Mouse (Mus musculus): ENCODE data around the gene Nfic.

Gene Nfic

DNA sequence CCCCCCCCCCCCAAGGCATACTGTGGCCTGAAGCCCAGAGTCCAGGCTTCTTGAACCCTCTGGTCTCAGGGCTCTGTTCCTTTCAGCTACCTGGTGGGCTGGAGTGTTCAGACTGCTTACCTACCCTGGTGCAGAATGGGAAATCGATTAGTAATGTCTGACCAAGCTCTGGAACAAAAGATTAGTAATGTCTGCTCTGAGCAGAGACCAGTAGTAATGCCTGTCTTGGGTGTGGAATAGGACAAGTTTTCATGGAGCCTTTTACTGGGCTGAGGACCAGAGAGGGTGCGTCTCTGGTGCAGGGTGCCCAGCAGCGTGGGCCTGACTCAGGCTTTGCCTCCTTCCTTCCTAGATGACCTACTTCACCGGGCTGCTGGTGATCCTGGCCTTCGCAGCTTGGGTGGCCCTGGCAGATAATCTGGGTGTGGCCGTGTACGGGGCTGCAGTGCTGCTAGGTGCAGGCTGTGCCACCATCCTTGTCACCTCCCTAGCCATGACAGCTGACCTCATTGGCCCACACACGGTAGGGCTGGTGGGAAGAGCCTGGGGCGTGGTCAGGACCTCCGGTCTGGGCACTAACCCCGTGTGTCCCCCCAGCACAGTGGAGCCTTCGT, 93.0 kb downstream of the Nfic start:
- no peak for DNase-seq (ENCODE audit: extremely low spot score, low spot score)

DNA sequence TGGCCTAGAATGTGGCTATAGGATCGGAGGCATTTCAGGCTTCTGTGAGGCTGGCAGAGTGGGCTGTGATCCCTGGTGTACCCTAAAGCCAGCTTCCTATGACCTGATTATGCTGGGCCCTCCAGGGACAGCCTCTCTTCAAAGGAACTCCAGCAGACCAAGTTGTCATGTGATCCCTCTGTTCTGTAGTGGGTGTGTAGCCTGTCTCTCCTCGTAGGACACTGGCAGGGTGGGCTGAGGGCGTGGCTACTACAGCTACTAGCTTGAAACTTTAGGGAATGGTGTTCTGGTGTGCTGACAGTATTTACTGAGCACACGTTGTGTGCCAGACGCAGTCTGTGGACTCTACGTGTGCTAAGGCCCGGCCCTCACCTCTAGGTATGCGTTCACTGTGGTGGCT, 94.7 kb downstream of the Nfic start:
- DNase-seq (ENCODE audit: extremely low spot score, low spot score), result no peak

GRCm38 (mm10) chr10:81358841-81359240, 96.6 kb downstream of the Nfic start:
- DNase-seq (ENCODE audit: extremely low spot score, low spot score), result no peak

DNA sequence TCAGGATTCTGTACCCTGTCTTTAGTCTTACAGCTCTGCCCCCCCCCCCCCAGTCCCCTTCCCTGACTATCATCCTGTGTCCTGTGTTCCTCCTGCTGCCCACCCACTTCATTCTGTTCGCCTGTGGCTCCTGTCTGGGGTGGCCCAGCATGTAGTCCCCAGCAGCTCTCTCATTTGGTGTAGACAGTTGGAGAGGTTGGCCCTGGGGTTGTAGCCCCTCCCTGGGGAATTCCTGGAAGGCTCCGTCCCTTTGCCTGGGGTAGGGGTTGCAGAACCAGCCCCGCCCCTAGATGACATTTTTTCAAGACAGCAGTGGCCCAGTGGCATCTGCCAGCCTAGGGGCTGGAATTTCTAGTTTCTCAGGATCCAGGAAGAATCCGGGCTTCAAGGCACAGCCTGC, 97.2 kb downstream of the Nfic start:
- no peak for DNase-seq (ENCODE audit: extremely low spot score, low spot score)

DNA sequence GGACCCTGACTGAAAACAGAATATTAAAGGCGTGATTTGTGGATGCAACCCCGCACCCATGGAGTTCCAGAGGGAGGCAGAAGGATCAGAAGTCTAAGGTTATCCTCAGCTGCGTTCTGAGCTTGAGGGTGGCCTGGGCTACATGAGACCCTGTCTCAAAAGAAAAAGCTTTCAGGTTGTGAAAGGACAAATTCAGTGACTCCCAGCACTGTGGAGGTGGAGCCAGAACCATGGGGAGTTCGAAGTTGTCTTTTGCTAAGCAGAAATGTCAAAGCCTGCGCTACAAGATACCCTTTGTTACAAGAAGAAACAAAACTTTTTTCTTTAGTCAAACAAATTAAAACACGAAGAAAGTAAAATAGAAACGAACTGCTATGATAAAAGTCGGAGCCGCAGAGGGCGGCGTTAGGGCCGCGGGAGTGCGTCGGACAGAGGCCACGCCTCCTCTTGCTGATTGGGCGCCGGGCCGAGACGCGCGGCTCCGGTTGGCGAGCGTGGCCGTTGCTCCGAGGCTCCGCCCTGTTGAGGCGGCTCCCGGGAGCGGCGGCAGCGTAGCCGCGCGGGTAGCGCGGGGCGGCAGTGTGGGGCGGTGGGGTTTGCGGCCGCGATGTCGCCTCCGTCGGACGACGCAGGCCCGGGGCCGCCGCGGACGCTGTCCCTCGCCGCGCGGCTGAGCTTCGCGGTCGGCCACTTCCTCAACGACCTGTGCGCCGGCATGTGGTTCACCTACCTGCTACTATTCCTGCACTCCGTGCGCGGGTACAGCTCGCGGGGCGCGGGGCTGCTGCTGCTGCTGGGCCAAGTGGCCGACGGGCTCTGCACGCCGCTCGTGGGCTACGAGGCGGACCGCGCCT, 98.2 kb downstream of the Nfic start, which contains the start of gene Mfsd12:
Gene Mfsd12 (plus strand): TSS at position 501 of the 854 bp plus-strand sequence.
- DNase-seq (ENCODE audit: extremely low spot score, low spot score), result peak; percentile 85

GRCm38 (mm10) chr10:81356352-81356990, 99.0 kb downstream of the Nfic start:
- no peak for DNase-seq (ENCODE audit: extremely low spot score, low spot score)

DNA sequence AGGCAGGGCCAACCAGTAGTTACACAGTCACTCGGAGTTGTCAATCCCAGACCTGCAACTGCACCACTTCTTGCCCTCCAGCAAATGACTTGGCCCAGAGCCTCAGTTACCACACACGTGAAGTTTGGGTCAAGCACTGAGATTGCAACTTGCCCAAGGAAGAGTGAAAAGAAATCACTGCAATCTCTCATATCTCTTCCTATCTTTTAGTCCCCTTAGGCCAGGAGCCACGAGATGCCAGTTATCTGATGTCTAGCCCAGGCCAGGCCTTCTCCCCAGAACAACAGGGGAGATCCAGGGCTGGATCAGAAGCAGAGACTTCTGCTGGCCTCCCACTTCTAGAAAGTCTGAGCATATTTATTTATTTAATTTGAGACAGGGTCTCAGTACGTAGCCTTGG, 99.9 kb downstream of the Nfic start:
- no peak for DNase-seq (ENCODE audit: extremely low spot score, low spot score)

DNA sequence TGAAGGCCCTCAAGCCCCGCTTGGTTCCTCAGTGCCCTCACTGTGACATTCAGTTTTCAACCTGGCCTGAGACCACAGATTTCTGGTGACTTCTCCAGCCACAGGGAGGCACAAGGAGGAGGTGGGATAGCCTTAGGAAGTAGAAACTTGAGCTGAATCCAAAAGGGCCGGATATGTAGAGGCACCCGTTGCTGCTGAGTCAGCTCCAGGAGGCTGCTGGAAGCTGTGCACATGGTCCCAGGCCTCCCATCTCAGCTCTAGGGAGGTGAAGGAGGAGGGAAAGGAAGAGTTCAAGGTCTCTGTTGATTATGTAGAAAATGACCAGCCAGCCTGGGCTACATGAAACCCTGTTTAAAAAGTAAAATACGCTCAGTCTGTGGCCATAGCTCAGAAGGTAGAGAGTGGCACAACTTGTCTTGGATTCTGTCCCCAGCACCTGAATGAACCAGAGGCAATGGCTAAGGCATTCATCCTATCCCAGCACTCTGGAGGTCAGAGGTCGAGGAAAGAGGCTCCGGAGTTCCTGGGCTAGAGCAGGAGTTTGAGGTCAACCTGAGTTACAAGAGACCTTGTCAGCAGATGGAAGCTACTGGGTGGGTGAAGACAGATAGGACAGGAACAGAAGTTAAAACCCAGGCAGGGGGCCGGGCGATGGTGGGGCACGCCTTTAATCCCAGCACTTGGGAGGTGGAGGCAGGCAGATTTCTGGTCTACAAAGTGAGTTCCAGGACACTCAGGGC, 100.5 kb downstream of the Nfic start:
- no peak for DNase-seq (ENCODE audit: extremely low spot score, low spot score)

- DNase-seq (ENCODE audit: extremely low spot score, low spot score), result no peak
Observed at GRCm38 (mm10) chr10:81351678-81352291, 103.7 kb downstream of the Nfic start.

GRCm38 (mm10) chr10:81350351-81351063, 104.9 kb downstream of the Nfic start, which contains the start of gene Hmg20b:
Hmg20b (minus strand) TSS chr10:81350480.
- peak; percentile 96 for DNase-seq (ENCODE audit: extremely low spot score, low spot score)

GRCm38 (mm10) chr10:81349961-81350350, 105.5 kb downstream of the Nfic start:
- no peak for DNase-seq (ENCODE audit: extremely low spot score, low spot score)

- DNase-seq (ENCODE audit: extremely low spot score, low spot score), result no peak
Observed at GRCm38 (mm10) chr10:81349146-81349545, 106.3 kb downstream of the Nfic start.

DNA sequence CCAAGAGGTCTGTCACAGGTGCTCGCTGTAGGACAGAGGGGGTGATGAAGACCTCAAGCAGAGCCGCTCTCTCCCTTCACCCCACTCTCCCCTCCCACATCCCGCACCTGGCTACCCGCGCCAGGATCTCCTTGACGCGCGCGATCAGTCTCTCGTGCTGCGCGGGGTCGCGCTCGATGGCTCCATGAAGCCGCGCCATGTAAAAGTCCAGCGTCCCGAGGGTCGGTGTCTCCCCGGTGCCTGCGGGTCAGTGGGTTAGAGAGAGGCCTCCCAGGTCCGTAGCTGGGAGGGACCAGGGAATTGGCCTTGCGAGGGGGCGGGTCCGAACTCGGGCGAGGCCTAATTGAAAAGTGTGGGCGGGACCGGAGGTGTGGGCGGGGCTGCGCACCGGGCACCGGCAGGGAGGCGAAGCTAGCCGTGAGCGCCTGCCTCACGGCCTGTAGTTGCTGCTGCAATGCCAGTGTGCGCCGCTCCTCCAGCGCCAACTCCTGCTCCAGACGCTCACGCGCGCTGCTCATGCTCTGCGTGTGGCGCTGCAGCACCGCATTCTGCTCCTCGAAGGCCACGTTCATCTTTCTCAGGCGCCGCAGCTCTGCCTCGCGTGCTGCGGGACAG, 108.9 kb downstream of the Nfic start:
- peak; percentile 67 for DNase-seq (ENCODE audit: extremely low spot score, low spot score)

Data from neural tube, embryonic 10.5 days (tissue).